Mouse (Mus musculus): ENCODE results near the gene Acot2.

- TF ChIP-seq CTCF (IDR thresholded peaks at IDR 0.05; ENCODE audit: borderline replicate concordance, insufficient read depth, low read length) (no peak), POLR2A (IDR thresholded peaks at IDR 0.05; ENCODE audit: low read depth, low read length) (no peak)
Observed at GRCm38 (mm10) chr12:83989378-83989777, 1.7 kb downstream of the Acot2 start.
